Mouse (Mus musculus) frontal cortex, adult (tissue): ENCODE measurements at regions not wholly inside any gene's neighbourhood (a gene's known extent, or its start where the extent isn't known, plus 50 kb on each side); places are given as distances from the start of the nearest gene placed in this dataset.
A peak's percentile ranks its signal among the peaks of the same experiment; 100 is the strongest.

Experiments used
- ATAC-seq: cut with Nextera tagmentation; 2 replicates; pipeline ENCODE4 v1.9.2; 2017; ENCODE audit warnings: mild to moderate bottlenecking, moderate library complexity, mixed read lengths; ENCODE audit not compliant: low TSS enrichment

DNA sequence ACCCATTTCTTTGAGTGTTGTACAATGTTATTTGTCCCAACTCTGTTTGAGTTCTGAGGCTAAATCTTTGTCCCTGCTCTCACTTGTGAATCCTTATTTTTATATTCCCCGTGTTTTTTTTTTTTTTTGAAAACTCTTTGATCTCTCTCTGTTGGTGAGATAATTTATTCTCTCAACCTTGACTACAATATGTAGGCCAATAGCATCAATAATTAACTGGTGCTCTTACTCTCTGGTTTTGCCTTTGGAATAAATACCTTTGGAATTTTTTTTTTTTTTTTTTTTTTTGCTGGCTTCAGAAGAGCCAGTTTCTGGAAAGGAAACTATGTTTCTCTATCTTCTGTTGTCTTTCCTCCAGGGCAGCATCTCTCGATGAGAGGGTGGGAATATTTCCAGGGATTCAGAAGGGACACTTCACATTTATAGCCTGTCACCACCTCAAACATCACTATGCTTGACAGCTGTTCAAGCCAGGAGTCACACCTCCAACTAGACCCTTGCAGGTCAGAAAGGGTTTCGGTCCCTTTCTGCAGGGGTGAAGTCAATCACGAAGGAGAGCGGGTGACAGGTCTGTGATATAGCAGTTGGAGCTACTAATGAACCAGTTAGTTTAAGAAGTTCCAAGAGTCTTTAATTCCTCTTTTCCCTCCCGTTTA lies 330.9 kb upstream of the Fam241a start:
- no peak for ATAC-seq

DNA sequence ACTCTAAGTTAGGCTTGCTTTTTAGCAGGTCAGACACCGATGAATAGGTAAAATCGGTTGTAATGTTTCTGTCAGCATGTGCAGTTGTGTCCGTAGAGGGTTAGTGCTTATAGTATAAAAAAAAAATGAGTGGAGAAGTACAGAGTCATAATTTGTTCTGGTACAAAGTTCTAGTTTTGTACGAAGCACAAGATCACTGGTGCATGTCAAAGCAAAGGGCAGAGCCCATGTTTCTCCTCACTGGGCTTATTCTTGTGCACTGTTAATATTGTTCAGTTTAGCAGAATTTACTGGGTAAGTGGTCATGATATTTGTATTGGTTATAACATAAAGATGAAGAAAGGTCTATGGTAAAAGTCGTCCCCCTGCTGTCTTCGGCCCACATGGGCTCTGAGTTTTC lies 330.4 kb upstream of the Fam241a start:
- no peak for ATAC-seq

DNA sequence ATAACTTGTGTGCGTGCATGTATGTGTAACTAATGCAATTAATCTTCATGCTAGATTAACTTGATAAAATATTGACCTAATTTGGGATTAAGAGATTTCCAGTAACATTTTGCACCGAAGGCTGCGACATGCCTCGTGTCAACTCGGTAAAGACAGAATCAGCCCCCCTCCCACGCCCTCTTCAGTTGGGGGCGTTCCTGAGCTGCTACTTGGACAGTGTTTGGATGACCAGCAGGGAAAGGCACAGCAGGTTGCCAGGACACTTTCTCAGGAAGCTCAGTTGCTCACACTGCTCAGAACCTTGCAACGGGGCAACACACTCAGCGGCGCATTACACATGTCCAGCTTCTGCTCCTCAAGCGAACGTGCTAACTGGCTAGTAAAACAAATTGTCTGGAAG lies 326.2 kb upstream of the Fam241a start:
- ATAC-seq, result no peak

GRCm38 (mm10) chr3:128221625-128222024 lies 325.5 kb upstream of the Fam241a start:
- ATAC-seq, result no peak

DNA sequence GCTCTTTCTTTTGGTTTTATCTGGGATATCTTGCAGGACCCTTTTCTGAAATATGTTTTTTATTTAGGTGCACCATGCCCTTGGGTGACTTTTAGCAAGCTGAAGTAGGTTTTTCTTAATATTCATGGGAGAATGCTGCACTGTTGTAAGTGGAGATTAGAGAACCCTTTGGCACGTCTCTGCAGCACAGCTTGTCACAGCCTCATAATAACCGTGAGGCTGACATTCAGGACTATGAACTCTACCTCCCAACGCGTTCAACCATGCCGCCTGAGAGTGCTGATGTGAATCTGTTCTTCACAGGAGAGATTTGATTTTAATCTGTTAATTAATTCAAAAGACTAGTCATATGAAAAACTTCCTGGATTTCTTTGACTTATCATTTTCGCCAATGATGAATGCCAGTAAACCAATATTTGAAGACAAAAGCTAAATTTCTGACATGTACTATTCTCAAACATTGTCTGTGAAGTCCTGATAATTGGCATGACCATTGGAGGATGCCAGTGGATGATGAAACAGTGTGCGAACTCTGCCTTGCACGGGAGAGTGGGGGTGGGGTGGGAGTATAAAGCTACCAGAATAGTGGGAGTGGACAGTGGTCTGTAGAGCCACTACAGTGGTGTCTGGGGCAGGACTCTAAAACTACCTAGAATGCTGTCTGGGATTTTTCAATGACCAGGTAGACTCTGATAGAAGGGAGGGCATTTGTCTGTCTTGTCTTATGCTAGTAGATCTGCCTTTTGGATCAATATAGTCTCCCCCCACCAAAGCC lies 324.8 kb upstream of the Fam241a start:
- ATAC-seq, result no peak

DNA sequence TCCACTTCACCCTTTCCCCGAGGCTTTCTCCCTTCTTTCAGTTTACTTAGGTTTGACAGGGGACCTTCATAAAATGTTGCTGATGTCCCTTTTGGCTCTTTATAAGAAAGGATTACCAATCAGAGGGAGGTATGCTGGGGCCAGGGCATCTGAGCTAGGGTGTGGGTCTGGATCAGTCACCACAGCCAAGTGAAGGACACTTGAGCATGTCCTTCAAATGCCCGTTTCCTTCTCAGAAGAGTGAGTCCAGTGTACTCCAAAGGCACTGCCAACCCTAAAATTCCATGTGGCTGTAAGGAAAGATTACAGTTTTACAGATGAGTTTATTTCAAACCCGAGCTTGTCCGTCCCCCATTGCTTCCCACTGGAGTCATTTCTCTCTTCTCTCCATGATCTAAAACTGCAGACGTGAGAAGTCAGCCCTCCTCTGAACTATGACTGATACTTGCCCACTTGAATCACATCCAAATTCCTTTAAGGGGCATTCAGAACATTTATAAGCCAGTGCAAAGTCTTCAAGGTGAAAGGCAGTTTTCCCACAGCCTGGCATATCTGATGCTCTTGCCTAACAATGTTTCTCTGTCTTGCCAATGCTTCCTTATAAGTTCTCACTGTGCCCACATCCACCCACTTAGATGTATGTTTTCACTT lies 321.8 kb upstream of the Fam241a start:
- no peak for ATAC-seq

DNA sequence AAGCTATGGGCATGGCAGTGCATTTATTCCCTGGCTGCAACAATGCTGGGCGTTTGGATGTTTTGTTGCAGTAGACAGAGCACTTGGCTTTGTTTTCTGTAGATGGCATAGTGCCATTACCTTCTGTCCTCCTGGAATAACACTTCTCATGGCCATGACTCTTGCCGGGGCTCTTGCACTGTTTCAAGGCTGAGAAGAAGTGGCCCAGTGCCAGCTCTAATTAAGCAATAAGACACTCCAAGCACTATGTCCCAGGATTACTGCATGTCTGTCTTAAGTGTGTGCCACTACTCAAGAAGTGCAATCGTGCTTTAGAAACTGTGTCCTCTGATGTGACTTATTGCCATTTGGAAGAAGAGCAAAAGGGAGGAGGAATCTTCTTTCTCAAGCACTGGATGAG lies 316.1 kb upstream of the Fam241a start:
- ATAC-seq, result no peak

DNA sequence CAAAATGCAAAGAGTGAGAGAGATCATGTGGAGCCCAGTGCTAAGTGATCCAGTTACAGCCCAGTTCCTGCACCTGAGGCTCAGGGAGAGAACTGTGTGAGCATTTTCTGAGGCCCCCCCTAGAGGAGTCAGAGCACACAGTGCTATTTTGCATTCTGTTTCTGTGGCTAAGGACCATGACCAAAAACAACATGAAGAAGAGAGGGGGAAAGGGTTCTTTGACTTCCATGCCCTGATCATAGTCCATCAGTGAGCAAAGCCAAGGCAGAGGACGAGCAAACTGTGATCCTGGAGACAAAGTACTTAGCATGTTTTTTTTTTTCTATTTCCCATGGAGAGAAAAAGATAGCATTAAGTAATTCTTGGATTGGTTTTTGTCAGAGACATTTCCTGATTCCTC lies 314.5 kb upstream of the Fam241a start:
- peak; percentile 47 for ATAC-seq

DNA sequence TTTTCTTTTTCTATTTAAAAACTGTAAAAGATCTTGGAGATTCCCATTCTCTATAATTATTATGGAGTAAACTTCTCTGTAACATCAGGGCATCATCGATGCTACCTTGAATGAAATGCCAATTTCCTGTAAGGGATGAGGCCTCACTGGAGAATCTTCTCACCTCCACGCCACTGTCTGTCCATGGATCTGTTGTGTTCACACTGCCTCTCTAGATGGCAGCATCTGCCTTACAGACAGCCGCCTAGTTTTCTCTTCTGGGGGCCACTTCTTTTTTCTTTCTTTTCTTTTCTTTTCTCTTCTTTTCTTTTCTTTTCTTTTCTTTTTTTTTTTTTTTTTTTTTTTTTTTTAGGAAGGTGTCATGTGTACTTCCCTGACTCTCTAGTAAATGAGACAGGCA lies 310.8 kb upstream of the Fam241a start:
- no peak for ATAC-seq

GRCm38 (mm10) chr3:128206483-128206882 lies 310.4 kb upstream of the Fam241a start:
- ATAC-seq, result no peak

DNA sequence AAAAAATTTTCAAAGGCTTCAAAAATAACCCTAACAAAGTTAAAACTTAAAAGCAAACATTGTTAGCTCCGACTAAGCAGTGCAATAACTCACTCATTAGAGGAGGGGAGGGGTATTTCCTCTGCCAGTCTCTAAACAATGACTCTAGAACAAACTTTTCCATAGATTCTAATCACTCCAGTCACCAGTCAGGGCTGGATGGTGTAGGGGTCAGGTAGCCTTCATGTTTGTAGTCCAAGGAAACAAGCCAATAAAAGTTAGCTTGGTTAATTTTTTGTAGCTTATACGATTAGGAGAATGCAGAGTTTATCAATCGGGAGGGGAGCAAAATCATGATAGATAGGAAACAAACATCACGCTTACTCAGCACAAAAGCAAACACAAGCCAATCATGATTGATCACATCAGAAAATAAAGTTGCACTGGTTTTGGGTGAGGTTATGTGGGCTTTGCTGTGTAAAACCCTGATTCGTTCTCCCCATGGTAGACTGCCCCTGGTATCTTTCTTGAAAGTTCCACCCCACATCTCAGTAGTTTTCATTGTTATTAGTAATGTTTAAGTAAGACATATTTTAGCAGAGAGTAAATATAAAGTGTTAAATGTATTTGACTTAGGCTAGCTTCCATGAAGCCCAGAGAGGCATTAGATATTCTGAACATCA lies 304.6 kb upstream of the Fam241a start:
- ATAC-seq, result no peak

DNA sequence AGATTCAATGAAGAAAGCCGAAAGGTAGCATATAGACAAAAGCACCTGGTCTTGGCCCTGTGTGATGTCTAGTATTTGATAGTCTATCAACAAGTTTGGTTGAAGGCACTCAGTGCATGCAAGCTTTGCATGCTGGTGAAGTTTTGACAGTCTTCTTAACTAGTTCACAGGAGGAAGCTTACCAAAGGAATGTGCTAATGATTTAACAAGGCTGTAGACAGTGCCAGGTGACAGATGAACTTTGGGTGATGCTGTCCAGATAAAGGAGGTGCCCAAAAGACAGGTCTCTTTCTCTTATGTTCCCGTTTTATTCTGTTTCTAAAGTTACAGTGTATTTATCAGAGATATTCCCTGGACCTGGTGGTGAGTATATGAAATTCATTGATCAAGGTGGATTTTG lies 303.3 kb upstream of the Fam241a start:
- no peak for ATAC-seq

GRCm38 (mm10) chr3:128192046-128192800 lies 296.1 kb upstream of the Fam241a start:
- no peak for ATAC-seq

GRCm38 (mm10) chr3:128187330-128188044 lies 291.4 kb upstream of the Fam241a start:
- no peak for ATAC-seq

GRCm38 (mm10) chr3:128186278-128186677 lies 290.2 kb upstream of the Fam241a start:
- peak; percentile 67 for ATAC-seq

GRCm38 (mm10) chr3:128181221-128181908 lies 285.2 kb upstream of the Fam241a start:
- no peak for ATAC-seq

GRCm38 (mm10) chr3:128149216-128149615 lies 253.1 kb upstream of the Fam241a start:
- ATAC-seq, result no peak

DNA sequence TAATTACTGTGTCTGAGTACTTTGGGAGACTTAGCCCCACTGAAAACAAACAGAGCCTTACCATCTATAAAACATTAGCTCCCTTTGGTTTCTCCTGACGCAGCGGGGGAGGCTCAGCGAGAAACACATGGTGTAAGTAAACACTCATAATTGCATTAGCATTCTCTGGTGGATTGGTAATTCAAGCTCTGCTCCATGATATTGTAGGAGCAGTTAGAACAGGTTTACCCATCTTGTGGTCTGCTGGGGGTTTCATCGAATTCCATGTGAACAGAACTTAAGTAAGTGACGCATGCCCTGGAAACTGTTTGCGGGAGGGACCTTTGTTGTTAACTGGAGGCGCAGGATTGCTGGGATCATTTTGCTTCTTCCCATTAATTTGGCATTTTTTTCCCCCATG lies 249.2 kb upstream of the Fam241a start:
- no peak for ATAC-seq

DNA sequence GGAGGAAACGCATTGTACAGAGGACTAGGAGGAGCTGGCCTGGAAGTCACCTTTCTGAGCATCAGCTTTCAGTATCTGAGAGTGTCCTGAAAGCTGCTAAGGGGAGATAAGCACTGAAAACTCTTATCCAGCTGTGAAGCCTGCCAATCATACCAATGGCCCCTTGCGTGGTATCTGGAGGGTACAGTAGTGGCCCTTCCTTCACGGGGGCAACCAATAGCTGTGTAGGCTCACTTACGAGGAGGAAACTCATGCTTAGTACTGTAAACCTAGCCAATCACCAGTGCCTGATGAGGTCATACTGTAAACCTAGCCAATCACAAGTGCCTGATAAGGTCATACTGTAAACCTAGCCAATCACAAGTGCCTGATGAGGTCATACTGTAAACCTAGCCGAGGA lies 231.7 kb upstream of the Fam241a start:
- ATAC-seq, result no peak

DNA sequence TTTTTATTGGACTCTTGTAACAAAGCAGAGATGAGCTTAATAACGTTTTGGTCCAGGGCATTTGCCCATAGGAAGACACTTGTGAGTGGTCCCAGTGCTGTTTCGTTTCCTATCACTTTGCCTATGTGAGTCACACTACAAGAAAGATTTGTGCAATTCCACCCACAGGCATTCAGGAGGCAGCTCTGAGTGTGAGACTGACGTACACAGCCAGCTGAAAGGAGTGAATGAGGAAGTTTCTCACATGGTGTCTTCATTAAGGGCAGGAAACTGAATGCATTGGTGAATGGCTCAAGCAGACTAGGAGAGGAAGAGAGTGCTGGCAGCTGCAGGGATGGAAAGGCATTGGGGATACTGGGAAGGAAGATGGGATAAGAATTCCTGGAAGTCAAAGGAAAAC lies 230.5 kb upstream of the Fam241a start:
- peak; percentile 80 for ATAC-seq

GRCm38 (mm10) chr3:128122111-128122510 lies 226.0 kb upstream of the Fam241a start:
- ATAC-seq, result no peak
